Mouse (Mus musculus) stomach, postnatal 0 days (tissue): ENCODE data around the gene Lhx2. TPM values are rescaled to one million over a fixed set of nuclear protein-coding genes. Genes with fewer than 3 reads are reported as not detected.

Source experiments
- ATAC-seq: fragments of 200-750 bp; cut with Nextera tagmentation; 2 replicates; pipeline ENCODE4 v1.8.0; 2017; ENCODE audit not compliant: low FRiP score, low TSS enrichment
- DNase-seq: peaks from one replicate; pipeline ENCODE4 v3.0.0-alpha.2; 2016; ENCODE audit warnings: low spot score
- H3K27ac ChIP-seq: fragments of 300-500 bp; sonication (generic); replicated peaks from 2 replicates; pipeline ENCODE4 v1.5.1; 2014; ENCODE audit warnings: mild to moderate bottlenecking, control low read depth
- H3K27me3 ChIP-seq: fragments of 300-500 bp; sonication (generic); 2 replicates; pipeline ENCODE4 v1.6.1; 2014; ENCODE audit warnings: low read length; ENCODE audit not compliant: control insufficient read depth, insufficient read depth
- H3K36me3 ChIP-seq: fragments of 300-500 bp; sonication (generic); 2 replicates; pipeline ENCODE4 v1.6.1; 2014; ENCODE audit warnings: low read length, mixed read lengths; ENCODE audit not compliant: control insufficient read depth, insufficient read depth
- H3K4me1 ChIP-seq: fragments of 300-500 bp; sonication (generic); replicated peaks from 2 replicates; pipeline ENCODE4 v1.6.1; 2014; ENCODE audit warnings: antibody characterized with exemption; ENCODE audit not compliant: control insufficient read depth, insufficient read depth
- H3K4me2 ChIP-seq: fragments of 300-500 bp; sonication (generic); replicated peaks from 2 replicates; pipeline ENCODE4 v1.6.1; 2014; ENCODE audit warnings: low read depth, mild to moderate bottlenecking, control low read depth, moderate library complexity
- H3K4me3 ChIP-seq: fragments of 300-500 bp; sonication (generic); 2 replicates; pipeline ENCODE4 v1.5.1; 2014; ENCODE audit warnings: low read depth, low read length, control low read depth
- H3K9ac ChIP-seq: fragments of 300-500 bp; sonication (generic); 2 replicates; pipeline ENCODE4 v1.6.1; 2014; ENCODE audit warnings: mild to moderate bottlenecking, low read length, control low read depth, mixed read lengths
- H3K9me3 ChIP-seq: fragments of 300-500 bp; sonication (generic); 2 replicates; pipeline ENCODE4 v1.6.1; 2016; ENCODE audit warnings: low read length; ENCODE audit not compliant: control insufficient read depth
- CTCF ChIP-seq: IDR thresholded peaks from 2 replicates; pipeline ENCODE4 v1.5.1; 2016; ENCODE audit warnings: antibody characterized with exemption, low read depth, mild to moderate bottlenecking, moderate library complexity
- EP300 ChIP-seq: optimal IDR thresholded peaks from 2 replicates; pipeline ENCODE3; 2016; ENCODE audit warnings: antibody characterized with exemption
- WGBS: fragments of 180-500 bp; shearing (Covaris S2); extraction: QIAGEN DNeasy Blood & Tissue Kit; methylation state at CpG from one replicate; pipeline ENCODE4 v1.1.7; 2014; 5-methylcytosine and 5-hydroxymethylcytosine counted together
- polyA plus RNA-seq: library from polyadenylated mRNA; unstranded; fragments of >200 nt; fragmentation: Nextera tagmentation; extraction: Ambion mirVana; gene quantifications from 2 replicates; pipeline ENCODE4 v1.2.1, GENCODE M21; 2015

Gene Lhx2
- polyA plus RNA-seq, 1 experiment from 2014 or later, result not detected

DNA sequence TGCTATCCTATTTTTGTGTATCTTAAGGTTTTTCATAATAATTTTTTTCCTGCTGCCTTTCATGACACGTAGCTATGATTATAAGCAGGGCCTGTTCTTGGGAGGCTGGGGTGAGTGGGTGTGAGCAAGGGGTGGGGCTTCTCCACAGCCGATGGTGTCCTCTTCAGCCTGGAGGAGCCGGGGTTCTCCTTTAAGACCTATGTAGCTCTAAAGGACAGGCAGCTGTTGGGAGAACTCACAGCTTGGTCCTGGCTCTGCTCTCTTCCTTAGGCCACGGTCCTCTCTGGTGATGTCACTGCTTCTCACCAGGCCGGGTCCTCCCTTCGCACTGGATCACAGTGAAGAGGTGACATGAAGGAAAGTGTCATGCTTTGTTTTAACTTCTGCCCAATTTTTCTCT is 58.8 kb downstream of the Lhx2 start:
- no peaks in the 10 kb centered on the region for H3K36me3 ChIP-seq
- no peak overlapping the region for H3K27ac ChIP-seq
- ATAC-seq (no peak), DNase-seq (no peak)
- no peak for TF ChIP-seq CTCF
- TF ChIP-seq EP300, result no peak
- no peaks in the 10 kb centered on the region for H3K27me3 ChIP-seq
- H3K4me2 ChIP-seq, result no peak overlapping the region
- H3K9ac ChIP-seq, result no peak overlapping the region
- no peaks in the 10 kb centered on the region for H3K9me3 ChIP-seq
- no peak overlapping the region for H3K4me3 ChIP-seq
- 49% methylated on average over 6 of the region's 6 CpGs for WGBS
- no peaks in the 10 kb centered on the region for H3K4me1 ChIP-seq

GRCm38 (mm10) chr2:38402611-38403010 is 63.5 kb downstream of the Lhx2 start:
- no peak for ATAC-seq
- Histone ChIP-seq H3K36me3 (no peaks in the 10 kb centered on the region), H3K4me1 (no peaks in the 10 kb centered on the region), H3K9ac (no peak overlapping the region), H3K27ac (no peak overlapping the region), H3K9me3 (no peaks in the 10 kb centered on the region), H3K4me3 (no peak overlapping the region), H3K4me2 (no peak overlapping the region), H3K27me3 (no peaks in the 10 kb centered on the region)
- no peak for DNase-seq
- 88% methylated on average over 1 of the region's 1 CpGs for WGBS
- TF ChIP-seq EP300 (no peak), CTCF (no peak)

GRCm38 (mm10) chr2:38403231-38403630 is 64.2 kb downstream of the Lhx2 start:
- ATAC-seq (no peak), DNase-seq (no peak)
- Histone ChIP-seq H3K36me3 (no peaks in the 10 kb centered on the region), H3K4me2 (no peak overlapping the region), H3K27ac (no peak overlapping the region), H3K4me1 (no peaks in the 10 kb centered on the region), H3K27me3 (no peaks in the 10 kb centered on the region), H3K4me3 (no peak overlapping the region), H3K9ac (no peak overlapping the region), H3K9me3 (no peaks in the 10 kb centered on the region)
- TF ChIP-seq EP300 (no peak), CTCF (no peak)
- WGBS, result 35% methylated on average over 12 of the region's 12 CpGs

DNA sequence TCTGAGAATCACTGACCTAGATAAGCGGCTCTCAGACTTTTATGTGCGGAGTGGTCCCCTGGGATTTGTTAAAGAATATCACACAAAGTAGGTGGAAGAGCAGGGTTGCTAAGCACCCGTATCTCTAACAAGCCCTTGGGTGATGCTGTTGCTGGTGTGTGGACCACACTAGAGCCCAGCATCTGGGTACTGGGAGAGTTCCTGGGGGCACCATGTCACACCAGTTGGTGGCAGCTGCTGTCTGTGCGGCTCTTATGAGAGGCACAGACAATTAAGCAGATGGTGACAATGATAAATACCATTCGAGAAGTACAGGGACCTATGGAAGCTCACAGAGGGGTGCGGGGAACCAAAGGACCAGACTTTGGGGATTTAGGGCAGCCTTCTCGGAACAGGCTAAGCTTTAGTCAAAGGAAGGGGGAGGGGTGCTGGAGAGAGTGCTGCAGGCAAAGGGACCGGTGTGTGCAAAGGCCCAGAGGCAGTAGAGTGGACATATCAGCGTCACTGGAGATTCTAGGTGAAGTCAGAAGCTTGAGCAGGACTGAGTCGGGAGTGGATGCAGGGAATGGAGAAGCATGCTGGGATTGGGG is 65.0 kb downstream of the Lhx2 start:
- H3K27me3 ChIP-seq, result no peaks in the 10 kb centered on the region
- no peak for DNase-seq
- no peak overlapping the region for H3K4me2 ChIP-seq
- H3K9me3 ChIP-seq, result no peaks in the 10 kb centered on the region
- H3K27ac ChIP-seq, result no peak overlapping the region
- no peaks in the 10 kb centered on the region for H3K36me3 ChIP-seq
- no peak for ATAC-seq
- H3K4me1 ChIP-seq, result no peaks in the 10 kb centered on the region
- TF ChIP-seq EP300, result no peak
- TF ChIP-seq CTCF, result no peak
- WGBS, result 69% methylated on average over 10 of the region's 10 CpGs
- H3K4me3 ChIP-seq, result no peak overlapping the region
- no peak overlapping the region for H3K9ac ChIP-seq

DNA sequence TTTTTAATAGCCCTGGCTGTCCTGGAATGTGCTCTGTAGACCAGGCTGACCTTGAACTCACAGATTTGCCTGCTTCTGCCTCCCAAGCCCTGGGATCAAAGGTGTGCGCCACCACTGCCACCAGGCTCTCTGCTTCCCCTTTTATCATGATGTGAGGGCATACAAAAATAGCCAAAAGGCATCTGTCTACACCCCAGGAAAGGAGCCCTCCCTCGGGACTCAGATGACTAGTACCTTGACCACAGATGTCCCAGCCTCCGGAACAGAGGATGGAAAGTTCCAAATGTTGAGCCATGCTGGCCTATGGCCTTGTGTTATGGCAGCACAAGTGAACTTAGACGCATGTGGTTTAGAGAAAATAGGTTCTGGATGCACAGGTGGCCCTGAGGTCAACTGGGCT is 66.3 kb downstream of the Lhx2 start:
- Histone ChIP-seq H3K4me2 (no peak overlapping the region), H3K9ac (no peak overlapping the region), H3K9me3 (no peaks in the 10 kb centered on the region), H3K36me3 (no peaks in the 10 kb centered on the region), H3K4me1 (no peaks in the 10 kb centered on the region), H3K27ac (no peak overlapping the region), H3K27me3 (no peaks in the 10 kb centered on the region), H3K4me3 (no peak overlapping the region)
- TF ChIP-seq EP300 (no peak), CTCF (no peak)
- ATAC-seq (no peak), DNase-seq (no peak)
- WGBS, result 76% methylated on average over 4 of the region's 4 CpGs

- H3K36me3 ChIP-seq, result no peaks in the 10 kb centered on the region
- no peaks in the 10 kb centered on the region for H3K27me3 ChIP-seq
- no peak overlapping the region for H3K4me3 ChIP-seq
- TF ChIP-seq EP300 (no peak), CTCF (no peak)
- H3K4me2 ChIP-seq, result no peak overlapping the region
- H3K4me1 ChIP-seq, result no peaks in the 10 kb centered on the region
- no peak for ATAC-seq
- no peak overlapping the region for H3K27ac ChIP-seq
- H3K9ac ChIP-seq, result no peak overlapping the region
- WGBS, result 83% methylated on average over 3 of the region's 3 CpGs
- DNase-seq, result no peak
- no peaks in the 10 kb centered on the region for H3K9me3 ChIP-seq
Measured at GRCm38 (mm10) chr2:38409309-38409708, 70.2 kb downstream of the Lhx2 start.
